Mouse (Mus musculus) kidney, adult 8-10 months (tissue): ENCODE results near the gene Cox8a.

Experiments
- DNase-seq, 2 experiments: peaks; one replicate each; pipeline ENCODE4 v3.0.0; 2022

The Cox8a gene

GRCm38 (mm10) chr19:7217162-7217925, at the start of gene Cox8a:
Gene Cox8a, minus strand, starts transcription at chr19:7217616.
- peak; percentile 98 to 99 for DNase-seq

GRCm38 (mm10) chr19:7266421-7266831, 49.0 kb upstream of the Cox8a start:
- no peak for DNase-seq

- DNase-seq, result no peak
Observed at GRCm38 (mm10) chr19:7265478-7266191, 48.2 kb upstream of the Cox8a start.

GRCm38 (mm10) chr19:7264766-7265331, 47.4 kb upstream of the Cox8a start:
- peak in 1 of 2 experiments; percentile 50 for DNase-seq

- DNase-seq, result peak; percentile 68 to 80
Observed at GRCm38 (mm10) chr19:7264088-7264765, 46.8 kb upstream of the Cox8a start.

GRCm38 (mm10) chr19:7262592-7262991, 45.2 kb upstream of the Cox8a start:
- DNase-seq, result no peak

GRCm38 (mm10) chr19:7261964-7262363, 44.5 kb upstream of the Cox8a start:
- no peak for DNase-seq

GRCm38 (mm10) chr19:7261476-7261875, 44.1 kb upstream of the Cox8a start:
- DNase-seq, result no peak

- DNase-seq, result no peak
Observed at GRCm38 (mm10) chr19:7257881-7258280, 40.5 kb upstream of the Cox8a start.

GRCm38 (mm10) chr19:7246021-7246420, 28.6 kb upstream of the Cox8a start:
- DNase-seq, result no peak

GRCm38 (mm10) chr19:7240782-7241690, 23.6 kb upstream of the Cox8a start, which contains the start of gene Naa40:
Gene Naa40, minus strand, starts transcription at chr19:7241183.
- peak; percentile 92 to 93 for DNase-seq

- DNase-seq, result peak in 1 of 2 experiments; percentile 15
Observed at GRCm38 (mm10) chr19:7240291-7240690, 22.9 kb upstream of the Cox8a start.

GRCm38 (mm10) chr19:7239574-7239973, 22.2 kb upstream of the Cox8a start:
- DNase-seq, result no peak

- no peak for DNase-seq
Observed at GRCm38 (mm10) chr19:7236742-7237141, 19.3 kb upstream of the Cox8a start.

GRCm38 (mm10) chr19:7236011-7236410, 18.6 kb upstream of the Cox8a start:
- DNase-seq, result peak in 1 of 2 experiments; percentile 45

GRCm38 (mm10) chr19:7235461-7235860, 18.0 kb upstream of the Cox8a start:
- DNase-seq, result no peak

- DNase-seq, result peak; percentile 70 to 80
Observed at GRCm38 (mm10) chr19:7234537-7235221, 17.3 kb upstream of the Cox8a start.

GRCm38 (mm10) chr19:7226511-7226914, 9.1 kb upstream of the Cox8a start:
- DNase-seq, result peak; percentile 67 to 74

GRCm38 (mm10) chr19:7225096-7225690, 7.8 kb upstream of the Cox8a start:
- DNase-seq, result peak; percentile 52 to 62

- no peak for DNase-seq
Observed at GRCm38 (mm10) chr19:7224253-7224652, 6.8 kb upstream of the Cox8a start.

GRCm38 (mm10) chr19:7223488-7223887, 6.1 kb upstream of the Cox8a start:
- DNase-seq, result no peak
